Mouse (Mus musculus): ENCODE measurements at regions not wholly inside any gene's neighbourhood (a gene's known extent, or its start where the extent isn't known, plus 50 kb on each side); places are given as distances from the start of the nearest gene placed in this dataset.

DNA sequence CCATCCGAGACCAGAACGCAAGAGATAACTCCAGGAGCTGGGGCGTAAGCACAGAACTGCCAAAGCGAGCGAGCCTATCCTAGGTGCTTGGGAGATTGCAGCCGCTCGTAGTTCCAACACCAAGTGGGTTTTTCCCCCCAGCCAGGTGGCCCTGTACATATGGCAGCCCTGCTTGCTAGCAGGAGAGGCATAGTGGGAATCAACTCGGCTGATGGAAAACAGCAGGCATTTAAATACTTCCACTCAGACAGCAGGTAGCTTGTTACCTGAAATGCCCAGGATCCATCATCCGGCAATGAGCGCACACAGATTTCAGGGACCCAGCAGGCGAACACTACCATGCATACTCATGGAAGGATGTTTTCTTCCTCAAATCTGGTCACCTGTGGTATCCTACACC lies 122.3 kb downstream of the Barhl2 start:
- Histone ChIP-seq H3K36me3 (ENCODE audit: insufficient read depth, low read length) (no peaks in the 10 kb centered on the region), H3K4me1 (replicated peaks; ENCODE audit: low read depth, low read length) (no peaks in the 10 kb centered on the region), H3K4me3 (replicated peaks; ENCODE audit: low read length) (no peak overlapping the region), H3K9me3 (ENCODE audit: low read length) (peaks cover 20% of the 10 kb centered on the region), H3K27me3 (ENCODE audit: insufficient read depth, low read length) (no peaks in the 10 kb centered on the region)
- TF ChIP-seq POU5F1 (IDR thresholded peaks at IDR 0.05; ENCODE audit: borderline replicate concordance, low read length) (no peak), NANOG (IDR thresholded peaks at IDR 0.05; ENCODE audit: borderline replicate concordance, low read length) (no peak), CTCF (conservative IDR thresholded peaks at IDR 0.05; ENCODE audit: low read length) (no peak)

DNA sequence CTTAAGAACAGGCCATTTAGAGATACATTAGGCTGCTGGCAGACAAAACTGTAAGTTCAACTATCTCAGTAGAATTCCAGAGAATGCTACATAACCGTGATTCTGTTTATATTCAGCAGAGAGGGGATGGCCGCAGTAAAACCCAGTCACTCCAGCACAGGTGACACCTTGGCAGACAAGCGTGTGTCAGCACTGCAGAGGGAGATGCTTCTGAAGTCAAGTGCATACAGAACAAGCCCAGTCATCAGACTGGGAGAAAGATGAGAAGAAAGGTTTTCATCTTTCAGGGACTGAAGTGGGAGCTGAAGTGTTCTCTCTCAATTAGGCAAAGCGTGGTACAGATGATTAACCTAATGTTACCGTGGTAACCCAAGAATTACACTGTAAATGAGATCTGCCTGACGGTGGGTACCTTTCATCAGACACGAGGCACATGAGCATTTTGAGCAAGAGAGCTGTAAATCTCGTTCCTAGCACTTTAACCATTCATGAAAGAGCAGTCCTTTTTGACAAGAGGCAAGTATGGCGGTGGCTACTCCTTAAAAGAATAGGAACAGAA lies 130.3 kb downstream of the Barhl2 start:
- Histone ChIP-seq H3K36me3 (ENCODE audit: insufficient read depth, low read length) (no peaks in the 10 kb centered on the region), H3K27me3 (ENCODE audit: insufficient read depth, low read length) (no peaks in the 10 kb centered on the region; the same call in 1 of the 2 replicates), H3K4me1 (replicated peaks; ENCODE audit: low read depth, low read length) (peaks cover 2% of the 10 kb centered on the region), H3K4me3 (replicated peaks; ENCODE audit: low read length) (no peak overlapping the region), H3K9me3 (ENCODE audit: low read length) (peaks cover 5% of the 10 kb centered on the region)
- TF ChIP-seq CTCF (conservative IDR thresholded peaks at IDR 0.05; ENCODE audit: low read length) = no peak

DNA sequence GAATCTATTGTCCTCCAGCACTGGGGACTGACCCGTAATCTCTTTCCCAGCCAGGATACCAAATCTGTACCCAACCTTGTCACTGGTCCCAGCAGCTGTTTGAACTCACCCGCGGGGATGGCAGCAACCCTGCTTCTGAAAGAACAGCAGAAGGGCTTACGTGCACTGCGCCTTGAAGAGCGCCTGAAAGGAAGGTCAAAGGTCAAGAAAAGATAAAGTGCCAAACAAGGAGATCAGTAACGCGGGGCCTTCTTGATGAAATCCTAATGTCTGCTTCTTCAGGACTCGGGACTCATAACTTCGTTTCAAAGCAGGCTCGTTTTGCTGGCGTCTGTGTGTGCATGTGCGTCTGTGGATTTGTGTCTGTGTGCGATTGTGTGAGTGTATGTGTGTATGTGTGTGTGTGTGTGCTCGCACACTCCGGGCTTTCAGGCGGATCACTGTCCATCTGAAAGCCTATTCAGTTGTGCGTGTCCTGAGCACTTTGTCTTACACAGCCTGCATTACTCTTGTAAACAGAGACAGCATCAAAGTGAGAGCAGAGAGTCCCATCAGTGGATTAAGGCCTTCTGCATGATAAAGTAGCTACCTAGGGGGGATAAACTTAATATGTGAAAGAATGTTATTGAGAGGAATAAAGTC lies 135.3 kb downstream of the Barhl2 start:
- H3K4me1 ChIP-seq (replicated peaks; ENCODE audit: low read depth, low read length) = peaks cover 7% of the 10 kb centered on the region
- no peaks in the 10 kb centered on the region for H3K9me3 ChIP-seq (ENCODE audit: low read length)
- no peak for TF ChIP-seq CTCF (conservative IDR thresholded peaks at IDR 0.05; ENCODE audit: low read length)
- no peak for TF ChIP-seq NANOG (IDR thresholded peaks at IDR 0.05; ENCODE audit: borderline replicate concordance, low read length)
- no peak for TF ChIP-seq POU5F1 (IDR thresholded peaks at IDR 0.05; ENCODE audit: borderline replicate concordance, low read length)
- no peaks in the 10 kb centered on the region for H3K27me3 ChIP-seq (ENCODE audit: insufficient read depth, low read length)
- H3K4me3 ChIP-seq (replicated peaks; ENCODE audit: low read length) = no peak overlapping the region
- H3K36me3 ChIP-seq (ENCODE audit: insufficient read depth, low read length) = no peaks in the 10 kb centered on the region

DNA sequence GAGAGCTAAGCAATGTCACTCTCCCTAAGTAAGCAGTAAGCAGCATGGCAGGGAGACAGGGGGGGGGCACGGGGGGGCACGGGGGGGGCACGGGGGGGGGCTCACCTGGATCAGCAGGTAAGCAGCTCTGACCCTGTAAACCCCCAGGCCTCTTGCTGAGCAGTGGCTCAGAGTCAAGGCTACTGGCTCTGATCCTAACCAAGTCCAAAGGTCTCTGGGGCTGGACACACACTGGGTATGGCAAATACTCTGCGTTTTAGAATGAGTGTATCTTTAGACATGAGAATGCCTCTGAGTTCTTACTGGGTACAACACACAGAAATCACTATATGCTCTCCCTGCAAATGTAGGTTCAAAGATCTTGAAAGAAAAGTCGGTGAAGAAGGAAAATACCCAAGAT lies 136.5 kb downstream of the Barhl2 start:
- TF ChIP-seq NANOG (IDR thresholded peaks at IDR 0.05; ENCODE audit: borderline replicate concordance, low read length) = no peak
- no peak for TF ChIP-seq CTCF (conservative IDR thresholded peaks at IDR 0.05; ENCODE audit: low read length)
- TF ChIP-seq POU5F1 (IDR thresholded peaks at IDR 0.05; ENCODE audit: borderline replicate concordance, low read length) = no peak
- Histone ChIP-seq H3K27me3 (ENCODE audit: insufficient read depth, low read length) (no peaks in the 10 kb centered on the region), H3K9me3 (ENCODE audit: low read length) (no peaks in the 10 kb centered on the region), H3K36me3 (ENCODE audit: insufficient read depth, low read length) (no peaks in the 10 kb centered on the region), H3K4me3 (replicated peaks; ENCODE audit: low read length) (no peak overlapping the region), H3K4me1 (replicated peaks; ENCODE audit: low read depth, low read length) (peaks cover 7% of the 10 kb centered on the region)

DNA sequence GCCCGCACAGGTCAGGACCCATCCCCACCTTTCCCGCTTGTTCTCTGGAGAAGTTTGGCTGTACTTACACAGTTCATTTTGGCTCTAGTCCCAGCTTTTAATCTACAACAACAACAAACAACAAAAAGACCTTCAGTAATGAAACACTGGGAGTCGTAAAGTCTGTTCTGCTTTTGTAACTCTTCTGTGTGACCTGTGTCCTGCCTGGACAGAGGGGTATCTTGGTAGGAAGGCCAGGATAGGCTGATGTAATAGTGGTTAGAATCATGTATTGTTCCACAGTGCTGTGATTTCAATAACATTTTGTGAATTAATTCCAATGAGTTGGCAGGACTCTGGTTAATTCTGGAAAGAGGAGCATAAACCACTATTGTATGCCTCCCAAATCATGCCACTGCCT lies 136.9 kb downstream of the Barhl2 start:
- H3K4me1 ChIP-seq (replicated peaks; ENCODE audit: low read depth, low read length) = peaks cover 7% of the 10 kb centered on the region
- H3K9me3 ChIP-seq (ENCODE audit: low read length) = no peaks in the 10 kb centered on the region
- no peaks in the 10 kb centered on the region for H3K36me3 ChIP-seq (ENCODE audit: insufficient read depth, low read length)
- TF ChIP-seq CTCF (conservative IDR thresholded peaks at IDR 0.05; ENCODE audit: low read length) (no peak), NANOG (IDR thresholded peaks at IDR 0.05; ENCODE audit: borderline replicate concordance, low read length) (no peak), POU5F1 (IDR thresholded peaks at IDR 0.05; ENCODE audit: borderline replicate concordance, low read length) (no peak)
- H3K4me3 ChIP-seq (replicated peaks; ENCODE audit: low read length) = no peak overlapping the region
- H3K27me3 ChIP-seq (ENCODE audit: insufficient read depth, low read length) = no peaks in the 10 kb centered on the region

DNA sequence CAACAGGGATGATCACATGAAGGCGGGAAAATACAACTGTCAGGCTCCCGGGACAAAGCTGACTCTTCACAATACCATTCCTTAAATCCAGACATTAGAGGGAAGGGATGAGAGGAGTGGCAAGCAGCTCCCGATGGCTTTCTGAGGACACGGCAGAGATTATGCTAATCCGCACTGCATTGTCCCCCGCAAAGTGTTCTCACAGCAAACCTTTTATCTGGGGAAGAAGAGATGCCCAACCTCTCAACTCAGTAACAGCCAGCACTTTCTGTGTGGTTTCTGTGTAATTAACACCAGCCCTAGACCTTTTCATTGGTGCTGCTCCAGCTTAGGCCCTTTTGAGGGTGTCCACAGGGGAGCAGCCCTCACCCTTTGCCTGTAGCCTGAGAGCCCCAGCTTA lies 137.9 kb downstream of the Barhl2 start:
- TF ChIP-seq POU5F1 (IDR thresholded peaks at IDR 0.05; ENCODE audit: borderline replicate concordance, low read length) (no peak), NANOG (IDR thresholded peaks at IDR 0.05; ENCODE audit: borderline replicate concordance, low read length) (peak; percentile 53; the same call in 1 of the 2 replicates)
- Histone ChIP-seq H3K9me3 (ENCODE audit: low read length) (no peaks in the 10 kb centered on the region), H3K4me3 (replicated peaks; ENCODE audit: low read length) (no peak overlapping the region), H3K36me3 (ENCODE audit: insufficient read depth, low read length) (no peaks in the 10 kb centered on the region), H3K27me3 (ENCODE audit: insufficient read depth, low read length) (no peaks in the 10 kb centered on the region), H3K4me1 (replicated peaks; ENCODE audit: low read depth, low read length) (peaks cover 7% of the 10 kb centered on the region)

DNA sequence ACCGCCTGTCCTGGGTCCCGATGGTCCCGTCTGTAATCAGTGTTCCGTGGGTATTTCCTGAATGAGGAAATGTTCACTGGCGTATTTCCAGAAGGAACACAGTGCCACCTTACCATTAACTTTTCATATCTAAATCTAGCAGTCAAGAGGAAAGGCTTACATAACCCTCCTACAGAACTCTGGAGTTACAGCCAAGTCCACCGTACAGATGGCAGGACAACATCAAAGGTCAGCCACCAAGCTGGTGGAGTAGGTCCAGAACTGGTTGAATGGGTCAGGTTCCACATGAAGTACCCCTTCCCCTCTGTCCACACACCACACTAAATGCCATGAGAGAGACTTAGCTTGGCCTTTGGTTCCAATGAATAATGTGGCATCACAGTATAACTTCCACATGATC lies 139.7 kb downstream of the Barhl2 start:
- H3K4me3 ChIP-seq (replicated peaks; ENCODE audit: low read length) = no peak overlapping the region
- no peaks in the 10 kb centered on the region for H3K9me3 ChIP-seq (ENCODE audit: low read length)
- H3K4me1 ChIP-seq (replicated peaks; ENCODE audit: low read depth, low read length) = peaks cover 7% of the 10 kb centered on the region
- no peaks in the 10 kb centered on the region for H3K27me3 ChIP-seq (ENCODE audit: insufficient read depth, low read length)
- TF ChIP-seq NANOG (IDR thresholded peaks at IDR 0.05; ENCODE audit: borderline replicate concordance, low read length) = no peak
- no peak for TF ChIP-seq CTCF (conservative IDR thresholded peaks at IDR 0.05; ENCODE audit: low read length)
- no peak for TF ChIP-seq POU5F1 (IDR thresholded peaks at IDR 0.05; ENCODE audit: borderline replicate concordance, low read length)
- H3K36me3 ChIP-seq (ENCODE audit: insufficient read depth, low read length) = no peaks in the 10 kb centered on the region

DNA sequence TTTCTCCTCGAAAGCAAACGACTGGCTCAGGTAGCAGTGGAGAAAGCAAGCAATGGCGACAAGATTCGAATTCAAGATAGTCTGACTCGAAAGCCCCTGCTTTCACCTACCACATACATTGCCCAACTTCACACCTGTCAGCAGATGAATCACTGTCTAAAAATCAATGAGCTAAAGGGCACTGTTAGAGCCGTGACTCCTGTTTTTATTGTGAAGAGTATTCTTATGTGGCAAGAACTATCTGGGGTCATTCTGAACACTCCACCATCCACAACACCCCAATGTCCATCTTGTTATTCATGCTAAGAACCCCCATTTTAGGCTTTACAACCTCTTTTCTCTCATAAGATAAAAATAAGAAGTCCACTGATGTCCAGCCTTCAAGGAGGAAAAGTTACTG lies 144.1 kb downstream of the Barhl2 start:
- no peaks in the 10 kb centered on the region for H3K9me3 ChIP-seq (ENCODE audit: low read length)
- TF ChIP-seq CTCF (conservative IDR thresholded peaks at IDR 0.05; ENCODE audit: low read length) (no peak), NANOG (IDR thresholded peaks at IDR 0.05; ENCODE audit: borderline replicate concordance, low read length) (no peak), POU5F1 (IDR thresholded peaks at IDR 0.05; ENCODE audit: borderline replicate concordance, low read length) (no peak)
- H3K4me1 ChIP-seq (replicated peaks; ENCODE audit: low read depth, low read length) = no peaks in the 10 kb centered on the region
- H3K4me3 ChIP-seq (replicated peaks; ENCODE audit: low read length) = no peak overlapping the region
- H3K36me3 ChIP-seq (ENCODE audit: insufficient read depth, low read length) = no peaks in the 10 kb centered on the region
- no peaks in the 10 kb centered on the region for H3K27me3 ChIP-seq (ENCODE audit: insufficient read depth, low read length)

DNA sequence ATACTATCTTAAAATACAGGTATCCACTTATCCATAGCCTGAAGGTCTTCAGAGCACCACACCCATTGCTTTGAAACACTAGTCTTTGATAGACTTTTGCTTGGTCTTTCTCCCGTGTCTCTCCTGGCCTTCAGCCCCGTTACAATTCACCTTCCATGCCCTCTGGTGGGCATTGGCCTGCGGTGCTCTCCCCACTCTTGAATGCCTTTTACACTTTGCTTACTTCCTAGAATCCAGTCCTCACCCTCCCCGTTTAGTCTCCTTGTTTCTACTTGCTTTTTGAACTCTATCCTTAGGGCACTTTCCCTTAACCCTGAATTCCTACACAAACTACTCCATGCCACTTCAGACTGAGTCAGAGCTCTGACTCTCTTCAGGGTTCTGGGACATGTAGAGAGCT lies 156.6 kb downstream of the Barhl2 start:
- no peak for TF ChIP-seq POU5F1 (IDR thresholded peaks at IDR 0.05; ENCODE audit: borderline replicate concordance, low read length)
- TF ChIP-seq CTCF (conservative IDR thresholded peaks at IDR 0.05; ENCODE audit: low read length) = no peak
- no peak for TF ChIP-seq NANOG (IDR thresholded peaks at IDR 0.05; ENCODE audit: borderline replicate concordance, low read length)
- Histone ChIP-seq H3K9me3 (ENCODE audit: low read length) (no peaks in the 10 kb centered on the region), H3K4me3 (replicated peaks; ENCODE audit: low read length) (no peak overlapping the region), H3K4me1 (replicated peaks; ENCODE audit: low read depth, low read length) (peaks cover 13% of the 10 kb centered on the region), H3K27me3 (ENCODE audit: insufficient read depth, low read length) (no peaks in the 10 kb centered on the region), H3K36me3 (ENCODE audit: insufficient read depth, low read length) (no peaks in the 10 kb centered on the region)
